In the genomic region with DNA sequence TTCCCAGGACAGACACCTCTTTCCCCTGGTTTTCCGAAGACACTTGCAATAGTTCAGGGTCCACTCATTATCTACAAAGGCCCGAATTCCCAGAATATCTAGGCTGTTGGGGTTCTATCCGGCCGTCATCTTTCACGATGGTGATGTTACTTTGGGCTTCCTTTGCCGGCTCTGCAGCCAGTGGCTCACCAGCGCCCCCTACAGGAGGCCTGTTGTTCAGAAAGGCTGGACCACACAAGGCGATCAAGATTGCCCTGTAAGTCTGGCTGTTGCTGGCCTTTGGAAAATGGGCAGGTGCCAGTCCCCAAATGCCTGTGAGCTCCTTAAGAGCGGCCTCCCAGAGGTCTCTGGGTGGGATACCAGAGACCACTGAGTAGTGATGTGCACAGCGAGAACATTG, we compare ENCODE assay signal across 8 mouse cellular contexts. TPM values are rescaled to one million over a fixed set of nuclear protein-coding genes. Genes with fewer than 3 reads are reported as not detected.
DNase-seq lines count a peak whose midpoint lies in the region; ATAC-seq and TF ChIP-seq lines count a peak whose summit lies in the region.

No protein-coding gene starts in this region.

- no peaks in the 10 kb centered on the region for H3K27me3 ChIP-seq in ES-Bruce4 (ENCODE audit: control insufficient read depth, insufficient read depth, low read length, poor library complexity, severe bottlenecking)
- H3K27me3 ChIP-seq in forebrain, embryonic 13.5 days = no peaks in the 10 kb centered on the region
- peaks cover 3% of the 10 kb centered on the region; the same call in 1 of the 2 replicates for H3K27me3 ChIP-seq in lung, embryonic 16.5 days (ENCODE audit: control insufficient read depth, insufficient read depth, low read depth, low read length)

- H3K4me3 ChIP-seq in ES-Bruce4 (ENCODE audit: low read depth, low read length) = peak overlapping the region; percentile 19; the same call in 1 of the 2 replicates
- peak overlapping the region; percentile 28 for H3K4me3 ChIP-seq in forebrain, embryonic 13.5 days
- no peak overlapping the region for H3K4me3 ChIP-seq in lung, embryonic 16.5 days (ENCODE audit: low read length)

- H3K4me1 ChIP-seq in ES-Bruce4 (ENCODE audit: control insufficient read depth, insufficient read depth, low read length) = no peaks in the 10 kb centered on the region
- peaks cover 5% of the 10 kb centered on the region for H3K4me1 ChIP-seq in forebrain, embryonic 13.5 days
- no peaks in the 10 kb centered on the region for H3K4me1 ChIP-seq in lung, embryonic 16.5 days (replicated peaks; ENCODE audit: control insufficient read depth, insufficient read depth, low read length)

- no peak for TF ChIP-seq POLR2A in ES-Bruce4 (IDR thresholded peaks at IDR 0.05; ENCODE audit: insufficient read depth, low read length)

- no peak overlapping the region; the same call in 1 of the 2 replicates for H3K9ac ChIP-seq in ES-Bruce4 (ENCODE audit: low read depth, poor library complexity, severe bottlenecking)
- H3K9ac ChIP-seq in forebrain, embryonic 13.5 days = peak overlapping the region; percentile 51
- H3K9ac ChIP-seq in lung, embryonic 16.5 days (ENCODE audit: low read length) = no peak overlapping the region

- peak; percentile 72 for ATAC-seq in forebrain, embryonic 13.5 days
- no peak for ATAC-seq in lung, embryonic 16.5 days (ENCODE audit: low read depth)

- peak overlapping the region; percentile 62 for H3K4me2 ChIP-seq in forebrain, embryonic 13.5 days
- peak overlapping the region; percentile 45 for H3K4me2 ChIP-seq in lung, embryonic 16.5 days (ENCODE audit: low read depth, low read length)

- H3K27ac ChIP-seq in ES-Bruce4 (ENCODE audit: insufficient read depth, low read length) = no peak overlapping the region
- no peak overlapping the region for H3K27ac ChIP-seq in forebrain, embryonic 13.5 days
- H3K27ac ChIP-seq in lung, embryonic 16.5 days (ENCODE audit: low read length) = no peak overlapping the region

- intact Hi-C loops in heart, postnatal 10 days (cut with DNase I) = loop anchor here (2.0 kb wide), 2 partner anchors 56 to 262 kb away; no protein-coding TSS in a partner anchor

- no peaks in the 10 kb centered on the region for H3K36me3 ChIP-seq in ES-Bruce4 (ENCODE audit: control insufficient read depth, insufficient read depth, low read length, poor library complexity, severe bottlenecking)
- H3K36me3 ChIP-seq in forebrain, embryonic 13.5 days (ENCODE audit: poor library complexity, severe bottlenecking) = no peaks in the 10 kb centered on the region
- no peaks in the 10 kb centered on the region for H3K36me3 ChIP-seq in lung, embryonic 16.5 days (ENCODE audit: control insufficient read depth, insufficient read depth, low read length)

- H3K9me3 ChIP-seq in ES-Bruce4 (replicated peaks; ENCODE audit: control insufficient read depth, insufficient read depth, low read length, poor library complexity, severe bottlenecking) = no peaks in the 10 kb centered on the region
- H3K9me3 ChIP-seq in forebrain, embryonic 13.5 days (replicated peaks) = no peaks in the 10 kb centered on the region
- H3K9me3 ChIP-seq in lung, embryonic 16.5 days (ENCODE audit: control insufficient read depth, low read length) = no peaks in the 10 kb centered on the region

- DNase-seq in c-Kit-positive CD71-positive TER-119-negative erythroid progenitor cells, embryonic 14.5 days (ENCODE audit: low read depth) = peak; percentile 27
- DNase-seq in heart, postnatal 10 days = peak; percentile 69 to 85
- DNase-seq in kidney, postnatal 4 days = peak; percentile 89 to 91
- DNase-seq in ovary, postnatal 14 days (ENCODE audit: low spot score) = peak; percentile 61
- DNase-seq in urinary bladder, adult 18-20 months (ENCODE audit: low spot score in 2 of 2) = peak; percentile 42 to 63

- TF ChIP-seq EP300 in ES-Bruce4 (IDR thresholded peaks at IDR 0.05; ENCODE audit: insufficient read depth, low read depth, low read length) = no peak

- peak; percentile 95 for TF ChIP-seq CTCF in ES-Bruce4 (IDR thresholded peaks at IDR 0.05; ENCODE audit: low read depth, low read length)

- WGBS in forebrain, embryonic 13.5 days = 8% methylated on average over 10 of the region's 10 CpGs
- WGBS in lung, embryonic 16.5 days = 10% methylated on average over 10 of the region's 10 CpGs

RNA-seq across cellular contexts. Expression of gene Nphp4, which starts 41.3 kb away (rescaled TPM):
- polyA plus RNA-seq in ES-Bruce4 (2011; ENCODE audit: insufficient read depth, insufficient read length, low read depth, missing spikeins) = 4.8 and 5.2 TPM in 2 replicates
- 4.4 and 5.2 TPM in 2 replicates for polyA plus RNA-seq in forebrain, embryonic 13.5 days (2015; fragmentation: Nextera tagmentation; extraction: Ambion mirVana)
- total RNA-seq in heart, postnatal 10 days (2021) = 1 to 10 TPM; 1.3 to 1.4 TPM
- polyA plus RNA-seq in lung, embryonic 16.5 days (2015; fragmentation: Nextera tagmentation; extraction: Ambion mirVana) = 3.8 and 4.0 TPM in 2 replicates

RNA-seq across cellular contexts. Expression of gene Kcnab2, which starts 42.4 kb away (rescaled TPM):
- 2.9 and 3.5 TPM in 2 replicates for polyA plus RNA-seq in ES-Bruce4 (2011; ENCODE audit: insufficient read depth, insufficient read length, low read depth, missing spikeins)
- polyA plus RNA-seq in forebrain, embryonic 13.5 days (2015; fragmentation: Nextera tagmentation; extraction: Ambion mirVana) = 12.2 and 13.1 TPM in 2 replicates
- total RNA-seq in heart, postnatal 10 days (2021) = 1 to 10 TPM; 2.4 to 2.7 TPM
- 6.5 and 8.4 TPM in 2 replicates for polyA plus RNA-seq in lung, embryonic 16.5 days (2015; fragmentation: Nextera tagmentation; extraction: Ambion mirVana)

Comparison
In these comparisons a context has a peak if more than half of its experiments do, and no peak if none do; other contexts are left out.
1. DNase-seq: peak in every context shown above with its lines; median percentile 90 in kidney, postnatal 4 days; 77 in heart, postnatal 10 days; 61 in ovary, postnatal 14 days; 52 in urinary bladder, adult 18-20 months; 27 in c-Kit-positive CD71-positive TER-119-negative erythroid progenitor cells, embryonic 14.5 days.